Mouse (Mus musculus): ENCODE results near the gene Klf2.

Klf2 gene

DNA sequence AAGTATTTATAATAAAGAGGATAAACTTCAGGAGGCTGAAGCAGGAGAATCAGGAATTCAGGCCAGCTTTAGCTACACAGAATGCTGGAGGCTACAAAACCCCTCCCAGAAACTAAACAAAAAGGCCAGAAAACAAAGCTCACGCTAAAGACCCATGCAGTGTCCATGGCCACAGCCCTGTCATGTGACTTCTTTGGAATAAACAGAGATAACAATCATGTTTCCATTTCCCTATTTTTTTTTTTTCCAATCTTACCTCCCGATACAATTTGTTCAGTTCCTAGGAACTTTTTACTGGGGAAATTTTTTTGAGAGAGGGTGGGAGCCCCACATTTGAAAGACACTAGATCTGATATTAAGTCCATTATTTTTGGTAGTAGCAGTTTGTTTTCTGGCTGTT, 17.4 kb downstream of the Klf2 start:
- no peak for DNase-seq

DNA sequence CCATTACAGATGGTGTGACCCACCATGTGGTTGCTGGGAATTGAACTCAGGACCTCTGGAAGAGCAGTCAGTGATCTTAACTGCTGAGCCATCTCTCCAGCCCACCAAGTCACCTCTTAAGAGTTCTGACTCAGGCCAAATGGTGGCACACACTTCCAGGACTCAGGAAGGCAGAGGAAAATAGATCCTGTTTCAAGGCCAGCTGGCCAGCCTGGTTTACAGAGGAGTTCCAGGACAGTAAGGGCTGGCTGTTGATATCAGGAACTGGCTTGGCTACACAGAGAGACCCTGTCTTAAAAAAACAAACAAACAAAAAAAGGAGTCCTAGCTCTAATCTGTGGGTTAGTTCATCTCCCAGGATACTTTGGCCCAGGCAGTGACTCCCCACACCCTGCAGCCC, 18.2 kb downstream of the Klf2 start:
- no peak for DNase-seq

DNA sequence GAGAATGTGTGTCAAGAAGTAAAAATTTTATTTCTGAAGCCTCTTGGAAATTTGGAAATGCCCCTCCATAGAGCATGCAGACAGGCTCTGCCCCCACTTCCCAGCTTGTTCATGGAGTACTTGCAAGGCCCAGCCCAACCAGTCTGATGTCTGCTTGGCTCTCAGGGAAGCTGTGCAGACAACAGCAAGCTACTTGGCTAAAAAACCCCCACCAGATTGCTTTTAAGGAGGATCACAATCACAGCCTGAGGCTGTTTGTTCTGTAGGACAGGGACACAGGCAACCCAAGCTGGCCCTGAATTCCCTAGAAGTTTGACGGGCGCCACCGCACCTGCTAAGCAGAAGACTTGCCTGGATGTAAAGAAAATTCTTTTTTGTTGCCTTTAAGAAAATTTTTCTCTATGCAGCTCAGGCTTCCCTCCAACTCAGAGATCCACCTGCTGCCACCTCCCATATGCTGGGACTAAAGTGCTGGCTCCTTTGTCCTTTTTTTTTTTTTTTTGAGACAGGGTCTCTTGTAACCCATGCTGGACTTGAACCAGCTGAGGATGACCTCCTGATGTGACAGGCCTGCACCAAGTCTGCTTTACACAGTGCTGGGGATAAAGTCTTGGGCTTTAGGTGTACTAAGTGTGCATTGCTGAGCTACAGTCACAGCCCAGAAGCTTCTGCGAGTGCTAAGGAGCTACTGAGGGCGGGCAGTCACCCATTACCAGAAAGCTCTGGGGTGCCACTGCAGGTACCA, 23.9 kb downstream of the Klf2 start:
- no peak for DNase-seq

DNA sequence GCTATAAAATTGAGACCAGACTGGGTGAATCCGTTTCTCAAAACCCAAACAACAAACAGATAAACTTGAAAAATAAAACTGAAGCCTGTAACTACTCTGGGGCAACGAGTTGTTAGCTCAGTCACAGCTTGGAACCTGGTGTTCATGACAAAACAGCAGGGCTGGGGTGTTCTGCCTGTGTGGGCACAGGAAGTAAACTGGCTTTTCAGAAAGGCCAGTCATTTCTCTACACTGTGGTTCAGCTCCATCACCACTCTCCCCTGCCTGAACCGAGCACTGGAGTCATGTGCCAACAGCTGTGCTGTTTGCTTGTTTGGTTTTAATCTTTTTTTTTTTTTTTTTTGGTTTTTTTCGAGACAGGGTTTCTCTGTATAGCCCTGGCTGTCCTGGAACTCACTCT, 24.9 kb downstream of the Klf2 start:
- DNase-seq = no peak

DNA sequence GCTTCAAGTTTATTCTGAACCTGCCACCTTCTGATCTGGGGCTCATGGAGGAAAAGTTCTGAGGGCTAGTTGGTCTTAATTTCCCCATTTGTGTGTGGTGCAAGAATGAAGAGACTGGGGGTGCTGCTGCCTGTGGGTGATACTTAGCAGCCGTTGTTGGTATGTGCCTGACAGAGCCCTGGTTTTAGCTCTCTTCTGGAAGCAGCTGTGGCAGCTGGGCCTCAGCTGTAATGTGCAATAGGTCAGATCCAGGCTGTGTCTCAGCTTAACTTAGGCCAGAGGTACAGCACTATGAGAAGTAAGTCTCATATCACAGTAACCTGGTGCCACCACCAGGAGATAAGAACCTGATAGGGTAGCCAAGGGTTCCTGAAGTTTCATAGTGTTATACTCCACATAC, 28.7 kb downstream of the Klf2 start:
- DNase-seq = no peak

DNA sequence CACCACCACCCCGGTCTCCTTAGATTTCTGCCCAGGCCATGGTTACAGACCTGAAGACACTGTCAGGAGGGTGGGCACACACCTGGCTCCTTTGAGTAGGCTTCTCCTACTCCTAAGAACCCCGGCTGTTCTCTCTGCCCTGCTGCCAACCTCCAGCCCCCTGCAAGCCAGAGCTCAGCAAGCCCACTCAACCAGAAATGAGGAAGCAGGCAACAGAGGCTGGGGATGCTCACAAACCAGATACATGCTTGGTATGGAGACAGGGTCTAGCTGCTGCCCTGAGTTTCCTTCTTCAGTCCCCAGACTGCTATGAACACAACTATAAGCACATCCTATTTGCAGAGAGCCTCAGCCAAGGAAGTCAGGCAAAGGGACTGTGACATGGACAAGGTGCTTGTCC, 29.3 kb downstream of the Klf2 start:
- DNase-seq = no peak

DNA sequence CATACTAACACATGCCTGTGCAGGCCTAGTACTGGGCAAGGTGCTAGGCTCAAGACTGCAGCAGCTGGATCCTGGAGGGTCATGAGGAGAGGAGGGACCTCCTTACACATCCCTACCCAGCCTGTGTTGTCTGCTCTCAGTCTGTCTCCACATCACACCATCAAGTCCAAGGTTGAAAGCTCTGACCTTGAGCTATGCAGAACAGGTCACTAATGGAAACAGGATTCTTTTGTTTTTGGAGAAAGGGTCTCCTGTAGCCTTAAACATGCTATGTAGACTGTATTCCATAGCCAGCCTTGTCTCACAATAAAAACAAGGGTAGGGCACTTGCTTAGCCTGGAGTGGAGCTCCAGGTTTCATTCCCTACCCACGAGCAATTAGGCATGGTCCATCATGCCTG, 30.1 kb downstream of the Klf2 start:
- no peak for DNase-seq

DNA sequence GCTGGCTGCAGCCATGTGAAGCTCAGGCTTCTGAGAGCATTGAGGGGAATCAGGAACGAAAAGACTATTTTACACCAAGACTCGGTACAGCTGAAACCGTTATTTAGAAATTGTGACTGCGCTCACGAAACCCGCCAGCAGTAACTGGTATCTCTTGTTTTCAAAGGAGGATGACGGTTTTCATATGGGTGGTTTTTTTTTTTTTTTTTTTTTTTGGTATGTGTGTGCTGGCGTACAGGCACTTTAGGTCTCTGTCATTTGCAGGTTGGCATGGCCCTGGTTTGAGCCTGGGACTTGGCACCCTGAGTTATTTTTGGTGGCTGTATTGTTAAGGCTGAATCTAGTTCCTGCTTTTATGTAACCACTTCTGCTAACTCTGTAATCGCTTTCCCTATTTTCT, 31.0 kb downstream of the Klf2 start:
- no peak for DNase-seq

DNA sequence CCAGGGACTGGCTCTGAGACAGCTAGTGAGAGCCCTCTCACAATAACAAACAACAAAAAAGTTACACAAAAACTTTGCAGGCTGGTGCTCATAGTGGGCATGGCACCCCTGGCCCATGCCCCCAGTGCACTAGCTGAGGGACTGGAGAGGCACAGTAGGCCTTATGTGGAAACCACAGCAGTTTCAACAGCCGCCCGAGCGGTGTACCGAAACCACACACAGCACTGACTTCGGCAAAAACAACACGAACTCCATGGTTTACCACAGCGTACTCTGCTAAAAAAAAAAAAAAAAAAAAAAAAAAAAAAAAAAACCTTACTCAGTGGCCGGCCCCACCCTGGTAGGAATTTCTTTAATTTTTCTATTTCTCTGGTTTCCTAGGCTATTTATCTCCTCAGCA, 31.9 kb downstream of the Klf2 start:
- DNase-seq = no peak

DNA sequence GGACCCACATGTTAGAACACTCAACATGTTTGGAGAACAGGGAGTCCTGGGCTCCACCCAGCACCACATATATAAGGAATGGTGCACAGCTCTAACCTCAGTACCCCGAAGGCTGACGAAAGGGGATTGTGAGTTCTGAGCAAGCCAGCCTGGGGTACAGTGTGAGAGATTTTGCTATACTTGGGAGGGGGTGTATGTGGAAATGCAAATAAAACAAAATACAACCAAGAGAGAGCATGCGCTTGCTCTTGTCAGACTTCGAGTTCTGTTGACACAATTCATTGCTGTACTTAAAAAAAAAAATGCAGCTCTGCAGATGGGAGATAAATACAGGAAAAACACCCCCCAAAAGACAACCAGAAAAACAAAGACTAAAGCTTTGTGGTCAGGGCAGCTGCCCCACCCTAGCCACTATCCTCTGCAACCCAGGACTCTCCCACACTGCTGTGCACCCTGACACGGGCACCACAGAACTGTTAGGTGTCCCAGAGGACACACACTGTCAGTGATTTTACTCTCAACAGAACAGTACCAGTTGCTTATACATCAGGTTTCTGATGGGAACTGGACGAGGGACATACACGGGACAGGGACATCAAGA, 32.7 kb downstream of the Klf2 start:
- DNase-seq = no peak

DNA sequence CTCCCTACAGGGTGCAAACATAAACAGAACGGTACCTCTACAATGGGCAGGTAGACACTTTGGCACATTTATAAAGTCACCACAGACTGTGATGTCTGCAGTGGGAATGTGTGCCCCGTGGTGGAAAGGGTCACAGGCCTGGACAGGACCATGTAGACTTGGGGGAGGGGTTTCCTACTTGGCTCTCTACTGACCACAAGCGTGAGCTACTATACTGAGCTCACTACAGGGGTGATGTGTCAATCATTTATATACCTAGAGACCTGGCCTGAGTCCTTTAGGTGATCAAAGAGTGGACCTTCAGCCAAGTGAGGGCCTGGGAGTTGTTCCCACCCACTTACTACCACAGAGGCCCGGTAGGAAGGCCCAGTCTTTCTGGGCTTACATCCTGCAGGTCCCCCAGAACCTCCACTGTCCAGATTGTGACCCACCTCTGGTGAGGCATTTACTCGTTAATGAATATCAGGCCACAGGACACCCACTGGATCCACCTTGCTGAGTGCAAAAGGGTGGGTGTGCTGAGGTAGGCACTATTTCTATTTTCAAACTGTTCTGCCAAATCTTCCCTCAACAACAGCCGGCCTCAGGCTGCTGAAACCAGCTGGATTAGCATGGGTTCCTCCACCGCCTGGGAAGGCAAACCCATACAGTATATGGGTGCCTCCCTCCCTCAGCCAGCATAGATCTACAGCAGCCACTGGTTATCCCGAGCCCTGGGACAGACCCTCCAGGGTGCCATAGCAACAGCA, 34.3 kb downstream of the Klf2 start:
- peak; percentile 66 for DNase-seq

DNA sequence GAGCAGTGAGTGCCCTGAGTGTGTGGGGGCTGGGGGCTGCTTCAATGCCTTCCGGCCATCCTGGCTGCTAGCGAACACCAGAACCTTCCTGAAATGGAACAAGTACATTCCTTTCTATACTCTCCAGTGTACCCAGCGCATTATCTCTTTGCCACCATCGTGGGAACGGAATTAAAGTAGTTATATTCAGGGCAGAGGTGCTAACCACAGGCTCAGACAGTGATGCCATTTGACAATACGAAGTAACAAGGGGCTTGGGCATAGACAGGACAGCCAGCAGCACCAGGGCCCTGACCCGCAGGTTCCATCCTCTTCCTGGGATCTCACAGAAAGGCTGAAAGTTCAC, 34.8 kb downstream of the Klf2 start:
- DNase-seq = no peak

DNA sequence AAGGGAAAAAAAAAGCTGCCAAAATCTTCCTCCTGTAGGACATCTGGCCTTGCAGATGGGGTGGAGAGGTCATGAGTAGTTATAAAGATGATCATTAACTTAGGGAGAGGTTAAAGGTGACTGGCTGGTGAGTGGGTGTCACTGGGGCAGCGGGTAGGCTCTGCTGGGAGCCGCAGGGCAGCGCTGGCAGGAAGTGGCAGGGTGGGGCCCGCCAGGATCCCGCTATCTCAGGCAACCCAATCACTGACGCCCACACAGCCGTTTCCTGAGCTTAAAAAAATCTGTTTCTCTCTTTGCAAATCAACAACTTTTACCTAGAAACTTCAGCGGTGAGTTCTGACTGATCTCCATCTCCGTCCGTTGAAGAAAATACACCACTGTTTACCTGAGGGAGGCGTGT, 35.4 kb downstream of the Klf2 start:
- DNase-seq = peak; percentile 68

DNA sequence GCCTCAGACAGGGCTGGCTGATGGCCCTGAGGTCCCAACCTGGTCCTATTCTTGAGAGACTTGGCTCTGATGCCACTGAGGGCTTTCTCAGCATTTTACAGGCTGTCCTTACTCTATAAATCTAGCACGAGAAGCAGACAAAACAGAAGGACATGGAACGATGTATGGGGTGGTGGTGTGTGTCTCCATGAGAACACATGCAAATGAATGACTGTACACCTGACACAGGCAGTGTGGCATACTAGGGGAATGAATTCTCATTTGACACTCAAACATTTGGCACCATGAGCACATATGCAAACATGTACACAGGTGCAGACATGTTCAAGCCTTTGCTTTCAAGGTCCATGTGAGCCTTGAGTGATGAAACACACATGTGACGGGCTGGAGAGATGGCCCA, 37.8 kb downstream of the Klf2 start:
- DNase-seq = no peak

DNA sequence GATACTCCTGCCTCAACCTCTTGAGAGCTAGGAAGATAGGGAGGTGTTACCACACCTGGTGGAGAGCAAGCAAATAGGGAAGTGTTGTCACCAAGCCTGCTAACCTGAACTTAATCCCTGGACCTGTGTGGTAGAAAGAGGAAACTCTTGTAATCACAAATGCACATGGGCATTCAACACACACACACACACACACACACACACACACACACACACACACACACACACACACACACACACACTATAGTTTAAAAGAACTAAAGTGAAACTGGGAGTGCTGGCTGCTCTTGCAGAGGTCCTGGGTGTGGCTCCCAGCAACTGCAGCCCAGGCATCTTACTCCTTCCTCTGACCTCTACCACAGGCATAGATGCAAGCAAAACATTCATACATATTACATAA, 41.3 kb downstream of the Klf2 start:
- DNase-seq = no peak

DNA sequence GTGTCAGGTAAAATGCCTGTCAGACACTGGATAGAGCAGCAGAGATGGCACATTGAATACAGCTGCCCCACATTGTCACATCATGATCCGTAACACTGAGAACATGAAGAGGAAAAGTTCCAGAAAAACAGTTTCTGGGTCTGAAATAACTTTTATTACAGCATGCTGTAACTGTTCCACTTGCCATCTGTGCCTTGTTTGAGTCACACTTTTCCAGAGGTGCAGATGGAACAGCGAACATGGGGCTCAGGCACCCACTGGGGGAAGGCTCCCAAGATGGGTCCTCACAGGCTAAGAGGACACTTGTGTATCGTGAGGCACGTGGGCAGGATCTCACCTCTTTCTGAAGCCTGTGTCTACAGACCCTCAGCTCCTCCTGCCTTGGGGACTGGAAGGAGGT, 43.9 kb downstream of the Klf2 start:
- DNase-seq = no peak

DNA sequence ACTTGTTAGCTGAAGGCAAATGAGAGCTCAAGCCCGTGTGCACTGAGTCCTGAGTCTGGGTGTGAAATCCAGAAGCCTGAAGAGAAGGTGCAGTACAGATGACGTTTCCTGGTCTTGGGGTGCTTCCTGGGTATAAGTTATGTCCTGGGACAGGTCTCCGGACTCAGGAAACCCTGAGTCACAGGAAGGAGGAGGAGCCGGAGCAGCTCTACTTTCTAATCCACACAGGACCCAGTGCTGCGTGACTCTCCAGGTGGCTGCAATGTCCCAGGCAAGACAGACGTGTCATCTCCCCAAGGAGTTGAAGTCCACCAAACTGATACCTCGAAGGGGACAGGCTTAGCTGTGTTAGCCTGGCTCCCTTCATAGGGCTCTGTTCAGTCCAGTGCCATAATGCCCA, 44.6 kb downstream of the Klf2 start:
- DNase-seq = peak; percentile 50

DNA sequence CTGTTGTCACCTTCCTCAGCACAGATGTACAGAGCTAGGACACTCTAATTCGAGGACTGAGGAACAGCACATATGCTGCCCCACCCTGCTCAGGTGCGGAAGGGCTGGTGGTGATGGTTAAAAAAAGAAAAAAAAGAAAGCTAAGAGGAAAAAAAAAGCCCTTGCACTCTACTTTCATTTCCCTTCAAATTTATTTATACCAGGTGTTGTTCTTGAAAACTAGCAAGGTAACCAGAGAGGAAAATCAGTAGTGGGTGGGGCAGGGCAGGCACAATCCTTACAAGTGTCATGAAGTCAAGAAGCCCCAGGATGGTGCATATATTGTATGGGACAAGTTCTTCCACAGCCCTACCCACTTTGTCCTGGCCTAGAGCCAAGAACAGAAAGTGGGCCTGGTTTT, 46.2 kb downstream of the Klf2 start:
- DNase-seq = no peak

DNA sequence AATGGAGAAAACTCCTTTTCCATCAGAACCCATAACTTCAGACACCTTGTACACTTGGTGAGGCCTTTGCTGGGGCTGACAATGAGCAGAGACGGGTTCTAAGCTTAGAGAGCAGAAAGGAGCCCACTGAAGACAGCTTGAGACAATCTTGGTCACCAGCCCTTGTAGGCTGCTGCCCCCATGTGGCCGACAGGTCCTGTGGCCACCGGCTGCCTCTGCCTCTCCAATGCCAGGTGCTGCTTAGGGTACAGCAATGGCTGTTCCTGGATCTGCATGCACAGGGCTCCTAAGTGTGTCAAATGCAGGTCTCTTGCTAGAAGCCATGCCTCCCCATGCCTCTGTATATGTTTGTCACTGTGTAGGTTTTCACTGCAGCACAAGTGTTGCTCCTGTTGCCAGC, 47.0 kb downstream of the Klf2 start:
- DNase-seq = peak; percentile 90

DNA sequence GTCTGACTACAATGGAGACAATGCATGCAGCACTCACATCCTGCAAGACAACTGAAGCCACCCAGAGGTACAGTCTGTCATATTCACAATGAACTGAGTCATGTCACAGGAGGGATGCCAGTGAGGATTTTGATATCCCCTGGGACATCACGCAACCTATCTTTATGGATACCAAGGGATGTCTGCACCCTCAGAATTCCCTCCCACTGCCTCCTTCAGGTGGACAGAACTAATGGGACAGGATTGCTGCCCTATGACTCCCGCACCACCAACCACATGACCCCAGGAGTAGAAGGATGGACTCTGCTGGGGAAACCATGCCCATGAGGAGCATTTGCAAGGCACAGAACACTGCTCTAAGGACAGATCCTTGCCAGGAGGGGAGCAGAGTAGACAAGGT, 47.6 kb downstream of the Klf2 start:
- DNase-seq = no peak
